Mouse (Mus musculus) adrenal gland, adult 2 months (tissue): ENCODE results near the gene Mon1a. TPM values are rescaled to one million over a fixed set of nuclear protein-coding genes. Genes with fewer than 3 reads are reported as not detected.

Experiments
- DNase-seq: peaks from one replicate; pipeline ENCODE4 v3.0.0; 2021
- long read RNA-seq: library from polyadenylated mRNA; stranded (forward); transcript quantifications from one replicate; pipeline ENCODE4 v2.0.0, GENCODE M21; 2021
- polyA plus RNA-seq: library from polyadenylated mRNA; depleted of rRNA; stranded (reverse); fragments of >200 nt; gene quantifications from 2 replicates; pipeline ENCODE4 v1.2.3, GENCODE M21; 2012; rRNA removed
- total RNA-seq, 2 experiments: library from RNA; stranded (reverse); gene quantifications; 2 replicates each; pipeline ENCODE4 v1.2.3; 2021

Mon1a gene
- total RNA-seq (10 to 100 TPM; 19.2 to 20.5 TPM), polyA plus RNA-seq (41.3 and 42.9 TPM in 2 replicates)
- long read RNA-seq, transcript Mon1a-201 (6 exons, 2,042 nt), result major isoform, 20 of 28 reads
- long read RNA-seq, partial matches to known transcripts, result 5 of 28 reads
- long read RNA-seq, other reads (novel, unspliced or antisense), result 3 of 28 reads

DNA sequence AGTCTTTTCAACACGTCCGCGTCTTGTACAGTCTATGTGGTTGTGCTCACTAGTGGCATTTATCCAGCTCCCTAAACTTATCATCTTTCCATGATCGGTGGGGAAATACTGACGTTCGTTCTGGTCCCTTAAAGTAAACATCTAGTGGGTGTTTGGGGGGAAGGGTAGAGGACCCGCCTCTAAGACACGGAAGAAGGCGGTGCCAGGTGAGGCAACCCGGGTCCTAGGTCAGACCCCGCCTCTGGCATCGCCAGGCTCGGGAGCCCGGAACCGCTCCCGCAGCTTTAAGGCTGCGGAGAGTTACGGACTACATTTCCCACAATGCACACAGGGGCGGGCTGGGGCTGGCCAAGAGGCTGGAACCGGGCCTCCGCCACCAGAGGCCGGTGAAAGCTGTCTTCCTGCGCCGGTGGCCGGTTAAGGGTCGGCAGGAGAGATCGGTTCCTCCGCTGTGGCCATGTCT is at the start of gene Mon1a:
Gene Mon1a, plus strand, starts transcription at position 348 of the 463 bp plus-strand sequence.
- DNase-seq, result peak; percentile 96

DNA sequence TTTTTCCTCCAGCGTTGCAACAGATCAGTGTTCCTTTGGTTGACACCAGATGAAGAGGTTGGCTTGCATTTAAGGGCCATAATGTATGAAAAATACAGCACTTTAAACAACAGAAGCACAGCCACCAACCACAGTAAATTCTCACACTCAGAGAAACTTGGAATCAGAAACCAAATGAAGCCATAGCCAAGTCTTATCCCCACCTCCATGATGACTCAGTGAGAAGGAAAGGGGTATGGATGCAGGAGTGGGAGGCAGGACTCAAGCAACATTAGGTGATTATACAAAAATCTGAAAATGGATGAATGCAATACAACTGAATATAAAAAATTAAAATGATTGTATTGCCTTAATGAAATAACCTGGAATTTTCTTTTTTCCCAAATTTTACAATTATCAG is 49.1 kb upstream of the Mon1a start:
- no peak for DNase-seq

DNA sequence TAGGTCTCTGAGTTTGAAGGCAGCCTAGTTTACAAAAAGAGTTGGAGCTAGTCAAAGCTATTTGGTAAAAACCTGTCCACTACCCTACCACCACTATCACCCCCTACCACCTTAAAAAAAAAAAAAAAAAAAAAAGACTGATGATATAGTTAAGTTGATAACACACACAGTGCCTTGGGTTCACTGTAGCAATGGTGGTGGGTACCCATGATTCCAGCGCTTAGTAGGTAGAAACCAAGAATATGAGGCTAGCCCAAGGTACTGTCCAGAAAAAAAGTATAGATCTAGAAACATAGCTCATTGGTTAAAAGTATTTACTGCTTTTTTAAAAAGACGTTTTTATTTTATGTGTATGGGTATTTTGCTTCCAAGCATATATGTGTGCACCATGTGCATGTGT is 45.2 kb upstream of the Mon1a start:
- no peak for DNase-seq

DNA sequence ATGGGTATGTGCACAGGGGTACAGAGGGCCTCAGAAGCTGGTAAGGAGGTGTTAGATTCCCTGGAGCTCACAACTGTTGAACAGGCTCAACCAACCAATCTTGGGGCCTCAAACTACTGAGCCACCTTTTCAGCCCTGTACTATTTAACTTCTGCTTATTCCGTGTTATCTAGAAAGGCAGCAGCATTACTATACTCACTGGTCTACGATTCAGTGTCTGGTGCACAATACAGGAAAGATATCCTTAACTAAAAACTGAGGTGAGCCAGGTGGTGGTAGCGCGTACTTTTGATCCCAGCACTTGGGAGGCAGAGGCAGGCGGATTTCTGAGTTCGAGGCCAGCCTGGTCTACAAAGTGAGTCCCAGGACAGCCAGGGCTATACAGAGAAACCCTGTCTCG is 39.0 kb upstream of the Mon1a start:
- no peak for DNase-seq

DNA sequence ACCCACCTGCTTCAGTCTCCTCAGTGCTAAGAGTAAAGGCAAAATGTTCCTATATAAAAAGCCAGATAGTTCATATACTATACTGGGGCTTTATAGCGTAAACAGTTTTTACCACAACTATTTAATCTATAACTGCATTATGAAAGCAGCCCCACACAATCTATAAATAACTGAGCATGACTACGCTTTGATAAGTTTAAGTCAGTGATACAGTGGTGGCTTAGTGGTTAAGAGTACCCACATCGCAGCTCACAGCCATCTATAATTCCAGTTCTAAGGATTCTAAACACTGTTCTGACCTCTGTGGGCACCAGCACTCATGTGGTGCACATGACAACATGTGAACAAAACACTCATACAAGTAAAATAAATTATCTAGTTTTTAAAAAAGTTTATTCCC is 29.6 kb upstream of the Mon1a start:
- DNase-seq, result no peak

DNA sequence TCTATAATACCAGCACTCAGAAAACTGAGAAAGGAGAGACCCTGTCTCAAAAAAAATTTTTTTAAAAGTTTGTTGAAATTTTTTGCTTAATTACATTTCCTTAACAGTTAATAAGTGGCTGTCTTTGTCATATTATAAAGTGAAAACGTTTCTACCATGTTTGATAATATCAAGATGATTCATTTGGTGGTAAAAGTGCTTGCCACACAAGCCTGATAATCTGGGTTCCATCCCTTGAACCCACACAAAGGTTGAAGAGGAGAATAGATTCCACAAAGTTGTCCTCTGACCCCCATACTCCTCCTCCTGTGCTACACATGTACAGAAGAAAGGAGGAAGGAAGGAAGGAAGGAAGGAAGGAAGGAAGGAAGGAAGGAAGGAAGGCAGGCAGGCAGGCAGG is 23.5 kb upstream of the Mon1a start:
- DNase-seq, result no peak

DNA sequence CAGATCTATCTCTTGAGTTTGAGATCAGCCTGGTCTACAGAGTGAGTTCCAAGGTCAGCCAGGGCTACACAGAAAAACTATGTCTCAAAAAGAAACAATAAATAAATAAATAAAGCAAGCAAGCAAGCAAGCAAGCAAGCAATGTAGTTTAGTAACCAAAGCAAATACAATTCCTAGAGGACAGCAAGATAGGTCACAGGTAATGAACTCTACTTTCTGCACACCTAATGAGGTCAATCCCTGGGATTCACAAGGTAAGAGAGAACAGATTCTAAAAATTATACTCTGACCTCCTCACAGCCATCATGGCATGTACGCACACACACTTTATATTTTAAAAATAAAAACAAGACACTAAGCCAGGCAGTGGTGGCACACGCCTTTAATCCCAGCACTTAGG is 21.9 kb upstream of the Mon1a start:
- DNase-seq, result no peak

DNA sequence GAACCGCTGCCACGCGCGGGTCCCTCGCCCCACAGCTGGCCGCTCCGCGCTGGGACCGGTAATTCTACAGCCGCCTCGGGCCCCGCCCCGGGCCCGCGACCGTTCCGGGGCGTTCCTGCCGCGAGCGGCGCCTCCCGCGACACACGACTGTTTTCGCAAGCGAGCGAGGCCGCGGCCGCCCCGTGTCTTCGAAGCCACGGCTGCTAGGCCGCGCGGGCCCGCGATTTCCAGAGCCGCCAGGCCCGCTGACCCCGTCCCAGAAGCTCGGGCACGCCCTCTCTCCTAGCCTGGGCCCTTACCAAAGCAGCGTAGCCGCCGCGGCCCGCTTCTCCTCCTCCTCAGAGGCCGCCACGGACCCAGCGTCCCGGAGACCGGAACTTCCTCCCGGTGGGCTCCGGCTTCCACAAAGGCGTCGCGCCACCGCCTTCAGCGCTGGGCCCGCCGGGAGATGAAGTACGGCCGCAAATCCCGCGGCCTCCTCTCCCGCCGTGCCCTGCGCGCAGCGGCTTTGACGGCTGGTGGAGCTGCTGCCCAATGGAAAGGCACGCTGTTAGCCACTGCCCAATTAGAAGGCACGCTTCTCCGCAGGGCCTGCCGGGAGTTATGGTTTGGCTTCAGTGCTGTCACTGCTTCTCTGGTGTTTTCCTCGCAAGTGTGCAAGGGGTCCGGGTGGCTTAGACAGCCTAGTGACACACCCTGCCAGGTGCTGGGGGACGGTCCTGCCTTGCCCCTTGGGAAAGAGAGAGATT is 15.4 kb upstream of the Mon1a start:
- peak; percentile 97 for DNase-seq

DNA sequence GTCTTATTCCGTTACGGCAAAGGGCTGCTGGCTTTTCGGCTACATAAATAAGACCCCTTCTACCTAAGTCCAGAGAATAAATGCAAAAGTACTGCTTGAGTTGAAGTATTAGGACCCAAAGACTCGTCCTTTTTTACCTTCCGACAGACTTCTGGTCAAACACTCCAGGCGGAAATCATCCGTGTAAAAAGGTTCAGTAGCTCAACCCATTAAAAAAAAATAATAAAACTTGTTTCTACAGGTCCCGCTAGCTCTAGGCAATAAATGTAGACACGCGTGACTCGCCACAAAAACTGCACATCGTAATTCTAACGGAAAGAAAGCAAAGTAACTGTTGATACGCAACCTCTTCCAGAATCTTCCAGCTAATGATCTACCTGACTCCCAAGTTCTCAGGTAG is 14.8 kb upstream of the Mon1a start, which contains the start of gene Rbm6:
Gene Rbm6, minus strand, starts transcription at position 101 of the 400 bp plus-strand sequence.
- DNase-seq, result no peak

DNA sequence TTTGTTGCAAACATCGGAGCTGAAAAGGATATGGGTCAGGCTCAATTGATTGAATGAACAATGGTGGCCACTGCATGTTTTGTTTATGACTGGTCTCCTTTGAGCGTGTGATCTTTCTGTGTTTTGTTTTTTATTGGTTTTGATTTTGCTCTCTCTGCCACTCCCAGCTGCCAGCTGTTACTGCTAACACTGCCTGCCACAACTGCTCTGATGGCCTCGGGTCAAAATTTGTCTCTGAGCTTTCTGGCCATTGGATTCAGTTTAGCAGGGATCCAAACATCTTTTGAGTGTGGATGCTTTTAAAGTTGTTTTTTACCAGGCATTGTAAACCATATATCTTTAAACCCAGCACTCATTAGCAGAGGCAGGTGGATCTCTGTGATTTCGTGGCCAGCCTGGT is 7.5 kb upstream of the Mon1a start:
- no peak for DNase-seq

DNA sequence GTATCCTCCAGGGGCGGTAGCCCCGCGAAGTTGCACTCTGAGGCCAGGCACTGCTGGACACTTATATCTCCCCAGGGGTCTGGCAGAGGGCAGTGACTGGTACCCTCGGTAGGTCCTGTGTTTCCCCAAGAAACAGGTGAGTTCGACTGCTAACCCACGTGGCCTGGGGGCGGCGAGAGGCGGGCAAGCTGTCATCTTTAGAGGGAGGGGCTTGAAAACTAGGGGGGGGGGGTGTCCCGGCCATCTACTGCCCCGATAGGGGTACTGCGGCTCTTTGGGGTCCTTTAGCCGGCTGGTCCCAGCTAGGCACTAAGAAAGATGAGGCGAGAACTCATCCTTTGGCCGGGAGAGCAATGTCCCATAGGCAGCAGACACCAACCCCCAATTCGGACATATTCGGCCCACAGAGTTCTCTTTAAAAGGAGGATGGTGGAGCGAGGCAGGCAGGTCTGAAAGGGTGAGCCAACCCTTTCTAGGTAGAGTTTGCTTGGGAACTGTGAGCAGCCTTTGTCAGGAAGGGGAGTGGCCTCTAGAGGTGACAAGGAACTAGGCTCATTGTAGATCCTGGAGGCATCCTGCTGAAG is 408 bp downstream of the Mon1a start:
- peak; percentile 44 for DNase-seq

DNA sequence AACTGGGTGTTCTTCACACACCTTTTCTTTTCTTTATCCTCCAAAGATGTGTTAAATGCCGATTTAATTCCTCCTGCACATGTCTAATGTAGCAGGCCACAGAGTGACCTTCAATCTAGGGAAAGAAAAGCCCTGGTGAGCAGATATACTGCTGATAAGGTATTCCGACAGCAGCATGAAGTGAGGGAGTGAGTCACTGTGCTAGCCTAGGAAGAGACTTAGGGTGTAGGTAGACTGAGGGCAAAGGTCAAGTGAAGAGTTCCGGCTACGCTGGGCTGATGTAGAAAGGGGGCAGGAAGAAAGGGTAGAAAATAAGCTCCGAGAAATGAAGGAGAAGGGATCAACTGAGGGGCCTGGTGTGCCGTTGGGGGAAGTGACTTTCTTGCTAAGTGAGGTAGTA is 2.3 kb downstream of the Mon1a start:
- DNase-seq, result no peak

DNA sequence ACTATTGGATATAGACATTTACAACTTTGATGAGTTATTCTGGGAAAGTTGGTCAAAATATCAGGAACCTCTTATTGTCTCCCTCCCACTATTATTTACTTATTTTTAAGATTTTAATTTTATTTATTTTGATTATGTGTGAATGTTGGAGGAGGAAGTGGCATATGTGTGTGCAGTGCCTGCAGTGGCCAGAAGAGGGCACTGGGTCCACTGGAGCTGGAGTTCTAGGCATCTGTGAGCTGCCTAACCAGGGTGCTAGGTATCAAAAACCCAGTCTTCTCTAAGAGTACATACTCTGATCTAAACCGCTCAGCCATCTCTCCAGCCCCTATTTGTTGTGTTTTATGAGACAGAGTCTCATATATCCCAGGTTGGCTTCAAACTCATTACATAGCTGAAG is 3.1 kb downstream of the Mon1a start:
- DNase-seq, result no peak

DNA sequence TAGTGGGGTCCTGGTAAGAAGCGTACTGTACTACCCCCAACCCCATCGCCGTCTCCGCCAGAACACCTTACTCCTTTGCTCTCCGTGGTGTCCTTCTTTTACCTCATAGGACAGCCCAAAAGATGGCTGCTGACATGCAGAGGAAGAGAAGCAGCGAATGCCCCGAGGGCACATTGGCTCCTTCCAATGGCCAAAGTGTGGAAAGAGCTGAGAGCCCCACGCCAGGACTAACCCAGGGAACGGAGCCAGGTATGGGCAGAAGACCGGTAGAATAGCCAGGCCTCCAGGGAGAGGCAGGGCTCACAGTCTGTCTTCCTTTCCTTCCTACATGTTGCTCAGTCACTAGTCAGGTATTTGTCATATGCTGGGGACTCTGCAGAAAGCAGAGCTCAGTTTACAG is 10.6 kb downstream of the Mon1a start:
- no peak for DNase-seq

DNA sequence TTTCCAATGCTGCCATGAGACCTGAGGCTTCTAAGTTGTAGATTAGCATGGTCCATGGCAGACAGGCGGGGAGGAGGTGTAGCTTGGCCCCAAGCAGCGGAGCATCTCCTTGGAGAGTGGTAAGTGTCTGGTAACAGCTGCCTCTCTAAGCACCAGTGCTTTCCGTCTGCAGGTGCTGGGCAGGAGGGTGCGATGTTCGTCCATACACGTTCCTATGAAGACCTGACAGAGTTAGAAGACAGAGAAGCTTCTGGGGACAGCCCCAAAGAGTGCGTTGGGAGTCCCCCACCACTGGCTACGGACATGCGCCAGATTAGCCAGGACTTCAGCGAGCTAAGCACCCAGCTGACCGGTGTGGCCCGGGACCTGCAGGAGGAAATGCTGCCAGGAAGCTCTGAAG is 11.9 kb downstream of the Mon1a start:
- no peak for DNase-seq

DNA sequence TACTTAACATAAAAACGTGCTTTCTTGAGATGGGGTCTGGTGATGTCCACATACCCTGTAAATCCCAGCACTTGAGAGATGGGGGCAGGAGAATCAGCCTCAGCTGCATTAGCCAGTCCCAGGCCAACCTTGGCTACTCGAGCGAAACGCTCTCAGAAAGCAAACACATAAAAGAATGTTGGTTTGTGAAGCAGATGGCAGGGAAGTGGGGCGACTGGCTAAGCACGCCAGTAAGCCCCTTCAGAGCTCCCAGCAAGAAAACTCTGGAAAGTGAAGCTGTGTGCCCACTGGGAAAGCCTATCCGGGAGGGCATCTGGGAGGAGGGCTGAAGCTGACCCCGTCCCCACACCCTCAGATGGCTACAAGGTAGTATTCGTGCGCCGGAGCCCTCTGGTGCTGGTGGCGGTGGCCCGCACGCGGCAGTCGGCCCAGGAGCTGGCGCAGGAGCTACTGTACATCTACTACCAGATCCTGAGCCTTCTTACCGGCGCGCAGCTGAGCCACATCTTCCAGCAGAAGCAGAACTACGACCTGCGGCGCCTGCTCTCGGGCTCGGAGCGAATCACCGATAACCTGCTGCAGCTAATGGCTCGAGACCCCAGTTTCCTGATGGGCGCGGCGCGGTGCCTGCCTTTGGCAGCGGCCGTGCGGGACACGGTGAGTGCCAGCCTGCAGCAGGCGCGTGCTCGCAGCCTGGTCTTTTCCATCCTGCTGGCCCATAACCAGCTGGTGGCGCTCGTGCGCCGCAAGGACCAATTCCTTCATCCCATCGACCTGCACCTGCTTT is 13.1 kb downstream of the Mon1a start:
- peak; percentile 70 for DNase-seq

DNA sequence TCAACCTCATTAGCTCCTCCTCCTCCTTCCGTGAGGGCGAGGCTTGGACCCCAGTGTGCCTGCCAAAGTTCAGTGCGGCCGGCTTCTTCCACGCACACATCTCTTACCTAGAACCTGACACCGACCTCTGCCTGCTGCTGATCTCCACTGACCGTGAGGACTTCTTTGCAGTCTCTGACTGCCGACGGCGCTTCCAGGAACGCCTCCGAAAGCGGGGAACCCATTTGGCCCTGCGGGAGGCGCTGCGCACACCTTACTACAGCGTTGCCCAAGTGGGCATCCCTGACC is 13.6 kb downstream of the Mon1a start:
- no peak for DNase-seq

DNA sequence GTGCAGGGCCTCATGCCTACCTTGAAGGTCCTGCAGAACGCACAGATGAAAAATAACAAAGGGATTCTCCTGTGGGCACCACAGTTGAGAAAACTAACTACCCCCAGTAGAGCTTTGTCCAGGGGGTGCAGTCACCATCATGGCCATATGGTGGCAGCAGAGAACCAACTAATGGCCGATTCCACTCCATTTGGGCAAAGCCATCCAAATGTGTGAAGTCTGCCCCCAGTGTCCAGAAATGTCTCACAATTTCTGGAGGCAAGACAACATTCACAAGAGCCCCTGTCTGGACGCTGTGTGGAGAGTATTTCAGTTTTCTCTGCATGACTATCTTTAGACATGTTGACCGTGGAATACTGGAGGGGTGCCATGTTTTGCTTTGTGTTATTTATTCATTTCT is 16.8 kb downstream of the Mon1a start:
- peak; percentile 87 for DNase-seq

DNA sequence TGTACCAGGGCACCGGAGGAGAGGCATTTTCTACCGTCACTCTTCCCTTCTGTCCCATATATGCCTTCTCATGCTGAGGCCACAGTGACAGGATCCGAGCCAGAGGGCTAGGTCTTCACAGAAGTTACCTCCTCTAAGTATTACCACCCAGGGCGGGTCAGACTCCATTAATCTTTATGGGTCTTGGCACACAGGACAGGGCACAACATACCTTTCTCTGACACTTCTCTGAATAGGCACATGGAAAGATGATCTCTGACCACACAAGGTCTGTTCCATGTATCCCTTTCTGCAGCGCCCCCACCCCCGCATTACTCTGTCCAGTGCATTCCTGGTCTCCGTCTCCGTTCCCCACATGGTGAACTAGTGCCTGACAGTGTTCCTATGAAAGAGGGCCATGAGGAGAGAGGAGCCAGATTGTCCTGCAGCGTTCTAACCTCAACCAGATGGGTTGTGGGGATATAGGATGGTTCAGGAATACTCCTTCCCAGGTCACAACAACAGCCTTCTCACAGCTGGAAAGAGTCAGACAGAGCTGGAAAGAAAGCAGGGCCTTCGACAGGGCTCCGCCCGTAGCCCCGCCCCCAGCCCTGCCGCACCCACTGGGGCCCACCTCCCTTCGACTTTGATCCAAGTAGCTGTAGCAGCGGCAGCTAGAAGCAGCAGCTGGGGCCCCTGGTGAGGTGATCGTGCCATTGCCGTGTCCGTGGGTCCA is 18.5 kb downstream of the Mon1a start, which contains the start of gene Mst1r:
Gene Mst1r, plus strand, starts transcription at position 622 of the 715 bp plus-strand sequence.
- peak; percentile 91 for DNase-seq

DNA sequence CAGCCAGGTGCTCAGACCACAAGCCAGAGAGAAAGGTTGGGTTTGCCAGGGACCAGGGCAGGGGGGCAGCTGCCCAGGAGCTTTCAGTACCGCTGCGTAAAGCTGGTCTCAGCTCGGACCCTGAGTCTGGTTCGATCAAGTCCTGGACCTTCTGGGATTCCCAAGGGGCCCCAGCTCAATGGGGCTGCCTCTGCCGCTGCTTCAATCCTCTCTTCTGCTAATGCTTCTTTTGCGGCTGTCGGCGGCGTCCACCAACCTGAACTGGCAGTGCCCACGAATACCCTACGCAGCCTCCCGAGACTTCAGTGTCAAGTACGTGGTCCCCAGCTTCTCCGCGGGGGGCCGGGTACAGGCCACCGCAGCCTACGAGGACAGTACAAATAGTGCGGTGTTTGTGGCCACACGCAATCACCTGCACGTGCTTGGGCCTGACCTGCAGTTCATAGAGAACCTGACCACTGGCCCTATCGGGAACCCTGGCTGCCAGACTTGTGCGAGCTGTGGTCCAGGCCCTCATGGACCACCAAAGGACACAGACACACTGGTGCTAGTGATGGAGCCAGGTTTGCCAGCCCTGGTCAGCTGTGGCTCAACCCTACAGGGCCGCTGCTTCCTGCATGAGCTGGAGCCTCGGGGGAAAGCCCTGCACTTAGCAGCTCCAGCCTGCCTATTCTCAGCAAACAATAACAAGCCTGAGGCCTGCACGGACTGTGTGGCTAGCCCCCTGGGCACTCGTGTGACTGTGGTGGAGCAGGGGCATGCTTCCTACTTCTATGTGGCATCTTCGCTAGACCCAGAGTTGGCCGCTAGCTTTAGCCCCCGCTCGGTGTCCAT is 19.2 kb downstream of the Mon1a start:
- DNase-seq, result peak; percentile 42

DNA sequence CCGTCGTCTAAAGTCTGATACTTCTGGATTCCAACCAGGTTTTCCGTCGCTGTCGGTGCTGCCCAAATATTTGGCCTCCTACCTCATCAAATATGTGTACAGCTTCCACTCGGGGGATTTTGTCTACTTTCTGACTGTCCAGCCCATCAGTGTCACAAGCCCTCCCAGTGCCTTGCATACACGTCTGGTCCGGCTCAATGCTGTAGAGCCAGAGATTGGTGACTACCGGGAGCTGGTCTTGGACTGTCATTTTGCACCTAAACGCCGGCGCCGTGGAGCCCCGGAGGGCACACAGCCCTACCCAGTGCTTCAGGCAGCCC is 19.8 kb downstream of the Mon1a start:
- peak; percentile 38 for DNase-seq
